Mouse (Mus musculus): Measurements from ENCODE around the gene Rexo4.

- TF ChIP-seq CTCF (IDR thresholded peaks at IDR 0.05; ENCODE audit: low read depth, low read length) (no peak), POLR2A (IDR thresholded peaks at IDR 0.05; ENCODE audit: borderline replicate concordance, low read depth, low read length) (no peak)
Observed at GRCm38 (mm10) chr2:26997993-26998392, 33.8 kb upstream of the Rexo4 start.

All from bone marrow macrophage, adult 2 months (primary cell).